Mouse (Mus musculus) forebrain, embryonic 11.5 days (tissue): ENCODE measurements around the gene Map1s. TPM values are rescaled to one million over a fixed set of nuclear protein-coding genes. Genes with fewer than 3 reads are reported as not detected.

ENCODE experiments used
- ATAC-seq: fragments of 200-750 bp; cut with Nextera tagmentation; replicated peaks from 2 replicates; pipeline ENCODE4 v1.8.0; 2017; ENCODE audit warnings: moderate TSS enrichment; ENCODE audit not compliant: low FRiP score
- DNase-seq: peaks from one replicate; pipeline ENCODE4 v3.0.0-alpha.2; 2017; ENCODE audit warnings: low spot score
- H3K27ac ChIP-seq: fragments of 300-500 bp; sonication (generic); 2 replicates; pipeline ENCODE4 v1.5.1; 2014; ENCODE audit warnings: low read depth, low read length
- H3K27me3 ChIP-seq: fragments of 300-500 bp; sonication (generic); 2 replicates; pipeline ENCODE4 v1.6.1; 2014; ENCODE audit warnings: mild to moderate bottlenecking, low read length, mixed read lengths; ENCODE audit not compliant: control insufficient read depth, insufficient read depth
- H3K36me3 ChIP-seq: fragments of 300-500 bp; sonication (generic); 2 replicates; pipeline ENCODE4 v1.6.1; 2014; ENCODE audit warnings: mild to moderate bottlenecking, low read length, moderate library complexity, mixed read lengths; ENCODE audit not compliant: control insufficient read depth, insufficient read depth
- H3K4me1 ChIP-seq: fragments of 300-500 bp; sonication (generic); replicated peaks from 2 replicates; pipeline ENCODE4 v1.6.1; 2014; ENCODE audit warnings: low read length, mixed read lengths; ENCODE audit not compliant: control insufficient read depth, insufficient read depth
- H3K4me2 ChIP-seq: fragments of 300-500 bp; sonication (generic); 2 replicates; pipeline ENCODE4 v1.6.1; 2014; ENCODE audit warnings: low read depth, mild to moderate bottlenecking, low read length, moderate library complexity, mixed read lengths; ENCODE audit not compliant: severe bottlenecking
- H3K4me3 ChIP-seq: fragments of 300-500 bp; sonication (generic); 2 replicates; pipeline ENCODE4 v1.5.1; 2014; ENCODE audit warnings: low read depth, low read length
- H3K9ac ChIP-seq: fragments of 300-500 bp; sonication (generic); 2 replicates; pipeline ENCODE4 v1.6.1; 2014; ENCODE audit warnings: low read length
- H3K9me3 ChIP-seq: fragments of 300-500 bp; sonication (generic); 2 replicates; pipeline ENCODE4 v1.6.1; 2016; ENCODE audit warnings: low read length, mixed read lengths; ENCODE audit not compliant: control insufficient read depth
- WGBS: fragments of 180-500 bp; shearing (Covaris S2); extraction: QIAGEN DNeasy Blood & Tissue Kit; methylation state at CpG from one replicate; pipeline ENCODE4 v1.1.7; 2014; 5-methylcytosine and 5-hydroxymethylcytosine counted together
- polyA plus RNA-seq: library from polyadenylated mRNA; unstranded; fragments of >200 nt; fragmentation: Nextera tagmentation; extraction: Ambion mirVana; gene quantifications from 2 replicates; pipeline ENCODE4 v1.2.1, GENCODE M21; 2014

Map1s gene
- polyA plus RNA-seq, 1 experiment from 2014 or later, result 59.9 TPM

GRCm38 (mm10) chr8:70873364-70873985 lies 32.3 kb upstream of the Map1s start, which contains the start of gene Ccdc124:
TSS of gene Ccdc124 (minus strand) at chr8:70873935.
- Histone ChIP-seq H3K9ac (peak within 1 kb of the TSS; percentile 68), H3K4me1 (peaks cover 9% of the 10 kb centered on the region; the same call in 1 of the 2 replicates), H3K4me3 (peak within 1 kb of the TSS; percentile 72), H3K27me3 (no peaks in the 10 kb centered on the region), H3K9me3 (no peaks in the 10 kb centered on the region), H3K36me3 (no peaks in the 10 kb centered on the region), H3K27ac (peak within 1 kb of the TSS; percentile 77), H3K4me2 (peak within 1 kb of the TSS; percentile 90)
- WGBS, result under 1% methylated on average over 46 of the region's 46 CpGs
- ATAC-seq, result peak; percentile 89
- DNase-seq, result peak; percentile 98

GRCm38 (mm10) chr8:70874441-70874840 lies 31.3 kb upstream of the Map1s start:
- Histone ChIP-seq H3K27ac (no peak overlapping the region), H3K4me1 (0 out of 2 replicates have a peak, but pooled peaks cover 3% of the 10 kb centered on the region), H3K27me3 (no peaks in the 10 kb centered on the region), H3K4me2 (no peak overlapping the region), H3K4me3 (no peak overlapping the region), H3K36me3 (no peaks in the 10 kb centered on the region), H3K9ac (peak overlapping the region; percentile 68; the same call in 1 of the 2 replicates), H3K9me3 (no peaks in the 10 kb centered on the region)
- DNase-seq (no peak), ATAC-seq (no peak)
- WGBS, result 92% methylated on average over 13 of the region's 13 CpGs

DNA sequence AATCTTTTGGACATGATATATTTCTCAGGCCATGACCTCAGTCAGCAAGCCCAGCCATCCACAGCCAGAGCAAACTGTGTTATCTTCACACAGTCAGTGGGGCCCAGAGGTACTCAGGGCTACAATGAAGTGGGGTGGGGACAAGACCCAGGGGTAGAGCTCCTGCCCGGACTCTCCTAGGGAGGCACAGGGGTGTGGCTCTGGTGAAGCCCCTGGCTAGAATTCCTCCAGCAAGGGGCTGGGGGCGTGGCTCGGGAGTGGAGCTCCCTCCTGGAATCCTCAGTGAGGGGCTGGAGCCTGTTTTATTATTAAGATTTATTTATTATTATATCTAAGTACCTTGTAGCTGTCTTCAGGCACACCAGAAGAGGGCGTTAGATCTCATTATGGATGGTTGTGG lies 29.4 kb upstream of the Map1s start:
- ATAC-seq (no peak), DNase-seq (no peak)
- no peak overlapping the region for H3K27ac ChIP-seq
- H3K9me3 ChIP-seq, result no peaks in the 10 kb centered on the region
- no peak overlapping the region for H3K4me2 ChIP-seq
- no peak overlapping the region for H3K4me3 ChIP-seq
- peaks cover 8% of the 10 kb centered on the region; the same call in 1 of the 2 replicates for H3K4me1 ChIP-seq
- no peak overlapping the region for H3K9ac ChIP-seq
- H3K36me3 ChIP-seq, result no peaks in the 10 kb centered on the region
- 72% methylated on average over 4 of the region's 4 CpGs for WGBS
- H3K27me3 ChIP-seq, result no peaks in the 10 kb centered on the region

DNA sequence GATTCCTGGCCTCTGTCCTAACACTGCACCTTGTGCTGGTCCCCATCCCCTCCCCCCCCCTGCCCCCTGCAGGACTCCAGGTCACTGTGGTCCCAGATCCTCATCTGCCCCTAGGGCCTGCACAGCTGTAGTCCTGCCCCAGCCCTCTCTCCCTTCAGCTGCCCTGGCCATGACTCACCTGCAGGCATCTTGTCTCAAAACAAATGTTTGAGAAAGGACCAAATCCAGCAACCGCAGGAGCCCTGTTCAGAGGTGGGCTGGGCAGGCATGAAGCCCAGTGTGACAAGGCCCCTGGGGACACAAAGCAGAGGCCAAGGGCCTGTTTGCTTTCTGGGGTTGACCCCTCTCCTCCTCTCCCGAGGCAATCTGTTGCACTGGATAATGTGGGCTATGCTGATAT lies 27.6 kb upstream of the Map1s start:
- Histone ChIP-seq H3K36me3 (no peaks in the 10 kb centered on the region), H3K4me1 (peaks cover 5% of the 10 kb centered on the region; the same call in 1 of the 2 replicates), H3K9ac (no peak overlapping the region), H3K27me3 (no peaks in the 10 kb centered on the region), H3K9me3 (no peaks in the 10 kb centered on the region), H3K4me2 (no peak overlapping the region), H3K27ac (no peak overlapping the region), H3K4me3 (no peak overlapping the region)
- DNase-seq, result no peak
- 57% methylated on average over 2 of the region's 2 CpGs for WGBS
- no peak for ATAC-seq

DNA sequence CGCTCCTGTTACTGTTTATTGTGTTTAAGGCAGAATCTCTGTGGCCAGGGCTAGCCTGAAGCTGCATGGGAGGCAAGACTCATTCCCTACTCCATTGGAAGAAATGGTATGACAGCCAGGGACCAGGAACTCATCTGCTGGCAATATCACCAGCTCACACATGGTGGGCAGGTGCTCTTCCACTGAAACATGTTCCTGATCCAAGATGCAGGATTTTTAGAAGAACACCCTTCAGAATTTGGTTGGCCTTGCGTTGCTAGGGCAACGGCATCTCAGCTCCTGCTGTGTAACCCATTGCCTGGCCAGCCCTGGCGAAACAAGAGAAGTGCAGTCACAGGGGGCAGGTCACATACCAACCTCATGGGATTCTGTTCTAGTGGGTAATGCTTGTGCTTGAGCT lies 26.2 kb upstream of the Map1s start:
- Histone ChIP-seq H3K27me3 (no peaks in the 10 kb centered on the region), H3K27ac (no peak overlapping the region), H3K36me3 (no peaks in the 10 kb centered on the region), H3K9ac (0 out of 2 replicates have a peak overlapping the region, but pooled peaks have one; percentile 10), H3K4me3 (no peak overlapping the region), H3K9me3 (no peaks in the 10 kb centered on the region), H3K4me2 (no peak overlapping the region), H3K4me1 (peaks cover 5% of the 10 kb centered on the region; the same call in 1 of the 2 replicates)
- DNase-seq (no peak), ATAC-seq (no peak)
- 56% methylated on average over 4 of the region's 4 CpGs for WGBS

DNA sequence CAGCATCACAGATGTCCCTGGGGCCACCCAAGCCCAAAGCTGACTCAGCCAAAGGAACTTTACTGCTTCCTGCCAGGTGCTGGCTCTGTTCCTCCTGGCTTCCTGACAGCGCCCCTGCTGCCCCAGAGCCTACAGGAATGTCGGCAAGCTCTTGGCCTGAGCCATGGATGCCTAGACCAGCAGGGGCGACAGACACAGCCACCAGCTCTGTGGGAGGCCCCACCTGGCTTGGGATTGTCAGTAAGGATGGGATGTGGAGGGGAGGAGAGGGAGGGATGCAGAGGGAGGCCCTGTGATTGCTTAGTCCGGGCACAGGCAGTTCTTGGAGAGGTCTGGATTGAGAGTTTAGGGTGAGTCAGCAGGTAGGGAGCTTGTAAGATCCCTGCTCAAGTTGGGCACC lies 25.6 kb upstream of the Map1s start:
- DNase-seq (peak; percentile 55), ATAC-seq (no peak)
- H3K4me2 ChIP-seq, result no peak overlapping the region
- no peaks in the 10 kb centered on the region for H3K9me3 ChIP-seq
- H3K36me3 ChIP-seq, result no peaks in the 10 kb centered on the region
- H3K4me1 ChIP-seq, result peaks cover 5% of the 10 kb centered on the region; the same call in 1 of the 2 replicates
- H3K4me3 ChIP-seq, result no peak overlapping the region
- H3K27me3 ChIP-seq, result no peaks in the 10 kb centered on the region
- H3K27ac ChIP-seq, result no peak overlapping the region
- WGBS, result 5% methylated on average over 4 of the region's 4 CpGs
- no peak overlapping the region for H3K9ac ChIP-seq

- Histone ChIP-seq H3K4me3 (no peak overlapping the region), H3K27me3 (no peaks in the 10 kb centered on the region), H3K27ac (no peak overlapping the region), H3K4me1 (peaks cover 5% of the 10 kb centered on the region; the same call in 1 of the 2 replicates), H3K4me2 (no peak overlapping the region), H3K36me3 (no peaks in the 10 kb centered on the region), H3K9ac (no peak overlapping the region), H3K9me3 (no peaks in the 10 kb centered on the region)
- DNase-seq (no peak), ATAC-seq (no peak)
- WGBS, result 30% methylated on average over 11 of the region's 11 CpGs
Observed at GRCm38 (mm10) chr8:70880546-70880945, 25.2 kb upstream of the Map1s start.

DNA sequence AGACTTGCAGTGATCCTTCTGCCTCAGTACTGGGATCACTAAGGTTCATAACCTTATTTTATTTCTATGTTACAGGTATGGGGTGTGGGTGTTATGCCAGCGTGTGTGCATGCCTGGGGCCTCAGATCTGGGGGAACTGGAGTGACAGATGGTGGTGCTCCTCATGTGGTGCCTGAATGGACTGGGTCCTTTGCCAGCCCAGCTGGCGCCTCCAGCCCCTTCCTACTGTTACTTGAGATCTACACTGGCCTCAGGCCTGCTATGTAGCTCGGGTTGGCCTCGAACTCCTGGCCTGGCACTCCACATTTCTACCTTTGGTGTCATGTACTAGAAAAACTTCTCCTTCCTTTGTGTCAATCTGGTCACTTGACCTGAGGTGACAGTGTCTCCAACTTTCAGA lies 21.5 kb upstream of the Map1s start:
- no peak for ATAC-seq
- no peak overlapping the region for H3K4me3 ChIP-seq

DNA sequence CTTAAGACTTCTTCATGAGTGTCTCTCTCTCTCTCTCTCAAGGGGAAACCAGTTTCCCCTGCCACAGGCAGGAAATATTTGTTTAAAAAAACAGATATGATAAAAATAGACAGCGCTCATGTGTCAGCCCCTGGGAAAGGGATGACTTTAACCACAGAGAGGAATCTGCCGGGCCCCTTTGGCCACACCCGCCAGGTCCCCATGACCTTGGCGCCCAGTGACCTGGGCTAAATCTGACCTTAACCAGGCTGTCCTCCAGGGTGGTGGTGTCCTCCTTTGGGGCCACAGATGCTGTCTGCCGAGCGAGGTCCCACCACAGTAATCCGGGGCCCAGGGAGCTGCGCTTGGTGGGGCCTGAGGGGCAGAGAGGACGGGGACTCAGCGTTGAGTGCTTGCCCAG lies 21.0 kb upstream of the Map1s start:
- Histone ChIP-seq H3K4me1 (peaks cover 6% of the 10 kb centered on the region; the same call in 1 of the 2 replicates), H3K36me3 (no peaks in the 10 kb centered on the region), H3K4me2 (no peak overlapping the region), H3K27ac (no peak overlapping the region), H3K4me3 (no peak overlapping the region), H3K9ac (no peak overlapping the region), H3K27me3 (no peaks in the 10 kb centered on the region), H3K9me3 (no peaks in the 10 kb centered on the region)
- ATAC-seq, result no peak
- 89% methylated on average over 10 of the region's 10 CpGs for WGBS
- DNase-seq, result no peak

More for the DNA sequence above, 21.5 kb upstream of the Map1s start:
- H3K27ac ChIP-seq, result no peak overlapping the region
- no peaks in the 10 kb centered on the region for H3K9me3 ChIP-seq
- peaks cover 7% of the 10 kb centered on the region; the same call in 1 of the 2 replicates for H3K4me1 ChIP-seq
- H3K9ac ChIP-seq, result no peak overlapping the region
- no peaks in the 10 kb centered on the region for H3K36me3 ChIP-seq
- WGBS, result 83% methylated on average over 4 of the region's 4 CpGs
- H3K27me3 ChIP-seq, result no peaks in the 10 kb centered on the region
- no peak overlapping the region for H3K4me2 ChIP-seq
- DNase-seq, result no peak
